ENCODE assay signal across 7 mouse cellular contexts in genomic region chr2:34772252-34773235, GRCm38 (mm10). TPM values are rescaled to one million over a fixed set of nuclear protein-coding genes. Genes with fewer than 3 reads are reported as not detected.
DNase-seq lines count a peak whose midpoint lies in the region; ATAC-seq and TF ChIP-seq lines count a peak whose summit lies in the region.

No protein-coding gene starts in this region.

- peak; percentile 21; the same call in 1 of the 2 replicates for ATAC-seq in lung, embryonic 14.5 days (ENCODE audit: insufficient read depth)
- ATAC-seq in forebrain, embryonic 12.5 days (ENCODE audit: low FRiP score) = peak; percentile 34

- no peaks in the 10 kb centered on the region for H3K27me3 ChIP-seq in lung, embryonic 14.5 days (ENCODE audit: insufficient read depth, low read length)
- H3K27me3 ChIP-seq in forebrain, embryonic 12.5 days = no peaks in the 10 kb centered on the region
- no peaks in the 10 kb centered on the region for H3K27me3 ChIP-seq in midbrain, embryonic 10.5 days (ENCODE audit: low read depth, poor library complexity, severe bottlenecking)

- H3K4me1 ChIP-seq in lung, embryonic 14.5 days (ENCODE audit: insufficient read depth) = peaks cover 29% of the 10 kb centered on the region
- H3K4me1 ChIP-seq in forebrain, embryonic 12.5 days = peaks cover 52% of the 10 kb centered on the region
- peaks cover 55% of the 10 kb centered on the region for H3K4me1 ChIP-seq in midbrain, embryonic 10.5 days

- H3K27ac ChIP-seq in lung, embryonic 14.5 days (ENCODE audit: low read depth) = peak overlapping the region; percentile 93
- H3K27ac ChIP-seq in forebrain, embryonic 12.5 days = peak overlapping the region; percentile 88
- peak overlapping the region; percentile 99 for H3K27ac ChIP-seq in midbrain, embryonic 10.5 days (replicated peaks)

- H3K4me2 ChIP-seq in lung, embryonic 14.5 days = peak overlapping the region; percentile 62
- peak overlapping the region; percentile 63 for H3K4me2 ChIP-seq in forebrain, embryonic 12.5 days

- peak; percentile 65 for DNase-seq in lung, embryonic 14.5 days
- no peak for DNase-seq in lung, postnatal 14 days
- peak; percentile 41 for DNase-seq in adrenal gland, postnatal 25 days
- peak; percentile 69 for DNase-seq in kidney, postnatal 10 days
- no peak for DNase-seq in midbrain, embryonic 10.5 days (ENCODE audit: low spot score)
- DNase-seq in thymus, postnatal 4 days = peak; percentile 81

- peak overlapping the region; percentile 94 for H3K4me3 ChIP-seq in lung, embryonic 14.5 days (ENCODE audit: low read depth, low read length)
- H3K4me3 ChIP-seq in forebrain, embryonic 12.5 days (replicated peaks) = peak overlapping the region; percentile 96
- peak overlapping the region; percentile 100 for H3K4me3 ChIP-seq in midbrain, embryonic 10.5 days

- WGBS in lung, embryonic 14.5 days = 2% methylated on average over 50 of the region's 50 CpGs
- 4% methylated on average over 50 of the region's 50 CpGs for WGBS in forebrain, embryonic 12.5 days
- 5% methylated on average over 50 of the region's 50 CpGs for WGBS in midbrain, embryonic 10.5 days

- H3K9me3 ChIP-seq in lung, embryonic 14.5 days (ENCODE audit: low read depth, low read length) = no peaks in the 10 kb centered on the region
- H3K9me3 ChIP-seq in forebrain, embryonic 12.5 days = no peaks in the 10 kb centered on the region
- H3K9me3 ChIP-seq in midbrain, embryonic 10.5 days (replicated peaks) = no peaks in the 10 kb centered on the region

- TF ChIP-seq CTCF in lung, embryonic 14.5 days (IDR thresholded peaks at IDR 0.05; ENCODE audit: low read depth) = no peak

- peaks cover 51% of the 10 kb centered on the region for H3K36me3 ChIP-seq in lung, embryonic 14.5 days (ENCODE audit: insufficient read depth)
- peaks cover 42% of the 10 kb centered on the region for H3K36me3 ChIP-seq in forebrain, embryonic 12.5 days (replicated peaks)
- peaks cover 57% of the 10 kb centered on the region for H3K36me3 ChIP-seq in midbrain, embryonic 10.5 days

- H3K9ac ChIP-seq in lung, embryonic 14.5 days = peak overlapping the region; percentile 99
- H3K9ac ChIP-seq in forebrain, embryonic 12.5 days = peak overlapping the region; percentile 98

RNA-seq across cellular contexts. Expression of gene Hspa5, which starts 0.8 kb away (rescaled TPM):
- 981 and 1,088 TPM in 2 replicates for polyA plus RNA-seq in lung, embryonic 14.5 days (2014; fragmentation: Nextera tagmentation; extraction: Ambion mirVana)
- total RNA-seq in adrenal gland, postnatal 25 days (2021) = 414 and 491 TPM in 2 replicates
- polyA plus RNA-seq in forebrain, embryonic 12.5 days (2016; fragmentation: Nextera tagmentation; extraction: Ambion mirVana) = 571 and 599 TPM in 2 replicates
- polyA plus RNA-seq in midbrain, embryonic 10.5 days (2016; fragmentation: Nextera tagmentation; extraction: Ambion mirVana) = 811 and 977 TPM in 2 replicates

RNA-seq across cellular contexts. Expression of gene Gapvd1, which starts 17.5 kb away (rescaled TPM):
- polyA plus RNA-seq in lung, embryonic 14.5 days (2014; fragmentation: Nextera tagmentation; extraction: Ambion mirVana) = 84.4 and 91.7 TPM in 2 replicates
- 63.4 and 81.0 TPM in 2 replicates for total RNA-seq in adrenal gland, postnatal 25 days (2021)
- 123 and 134 TPM in 2 replicates for polyA plus RNA-seq in forebrain, embryonic 12.5 days (2016; fragmentation: Nextera tagmentation; extraction: Ambion mirVana)
- polyA plus RNA-seq in midbrain, embryonic 10.5 days (2016; fragmentation: Nextera tagmentation; extraction: Ambion mirVana) = 87.0 and 96.2 TPM in 2 replicates

RNA-seq across cellular contexts. Expression of gene Rabepk, which starts 27.2 kb away (rescaled TPM):
- polyA plus RNA-seq in lung, embryonic 14.5 days (2014; fragmentation: Nextera tagmentation; extraction: Ambion mirVana) = 39.6 and 45.0 TPM in 2 replicates
- total RNA-seq in adrenal gland, postnatal 25 days (2021) = 22.6 and 30.6 TPM in 2 replicates
- 23.3 and 23.4 TPM in 2 replicates for polyA plus RNA-seq in forebrain, embryonic 12.5 days (2016; fragmentation: Nextera tagmentation; extraction: Ambion mirVana)
- polyA plus RNA-seq in midbrain, embryonic 10.5 days (2016; fragmentation: Nextera tagmentation; extraction: Ambion mirVana) = 40.3 and 41.6 TPM in 2 replicates

RNA-seq across cellular contexts. Expression of gene Fbxw2, which starts 53.6 kb away (rescaled TPM):
- polyA plus RNA-seq in lung, embryonic 14.5 days (2014; fragmentation: Nextera tagmentation; extraction: Ambion mirVana) = 73.8 and 77.5 TPM in 2 replicates
- total RNA-seq in adrenal gland, postnatal 25 days (2021) = 60.6 and 69.1 TPM in 2 replicates
- 83.9 and 90.2 TPM in 2 replicates for polyA plus RNA-seq in forebrain, embryonic 12.5 days (2016; fragmentation: Nextera tagmentation; extraction: Ambion mirVana)
- 74.0 and 80.3 TPM in 2 replicates for polyA plus RNA-seq in midbrain, embryonic 10.5 days (2016; fragmentation: Nextera tagmentation; extraction: Ambion mirVana)

Comparison
In these comparisons a context has a peak if more than half of its experiments do, and no peak if none do; other contexts are left out.
1. DNase-seq: peak in lung, embryonic 14.5 days (single experiment), adrenal gland, postnatal 25 days (single experiment), kidney, postnatal 10 days (single experiment) and thymus, postnatal 4 days (single experiment); none in lung, postnatal 14 days (single experiment) and midbrain, embryonic 10.5 days (single experiment).
2. Peak in every context shown above with its lines, with median percentiles within 50 percentile points of each other: H3K27ac ChIP-seq and H3K4me3 ChIP-seq.